11 mouse cellular contexts compared by ENCODE assay signal in genomic region chr4:133873926-133874864, GRCm38 (mm10). TPM values are rescaled to one million over a fixed set of nuclear protein-coding genes. Genes with fewer than 3 reads are reported as not detected.
DNase-seq lines count a peak whose midpoint lies in the region; ATAC-seq and TF ChIP-seq lines count a peak whose summit lies in the region.
"Had no signal": no experiment of that assay in that cellular context is flagged by ENCODE, and none has a peak within 500 bp of the region (broad histone marks: within the 10 kb centered on the region; RNA-seq: fewer than 3 reads in every experiment).

No protein-coding gene starts in this region.

- TF ChIP-seq POLR2A in MEL (IDR thresholded peaks at IDR 0.05; ENCODE audit: control insufficient read depth in 1 of 2, insufficient read depth in 1 of 2, low read depth in 1 of 2, low read length in 2 of 2, poor library complexity in 1 of 2): peak in 1 of 2 experiments; percentile 68; a peak in 2 of 4 replicates
- TF ChIP-seq POLR2A in small intestine, adult 2 months (IDR thresholded peaks at IDR 0.05; ENCODE audit: low read depth, low read length): no peak

- TF ChIP-seq RAD21 in MEL (IDR thresholded peaks at IDR 0.05; ENCODE audit: low read depth, low read length): no peak

- peak overlapping the region; percentile 2; the same call in 1 of the 2 replicates for H3K4me3 ChIP-seq in intestine, embryonic 16.5 days (ENCODE audit: low read length)
- no peak overlapping the region for H3K4me3 ChIP-seq in intestine, postnatal 0 days (ENCODE audit: low read depth, low read length)
- H3K4me3 ChIP-seq in MEL (ENCODE audit: control insufficient read depth in 1 of 2, insufficient read depth in 1 of 2, low read depth in 2 of 2, low read length in 2 of 2): peak overlapping the region; percentile 54 to 60
- H3K4me3 ChIP-seq in small intestine, adult 2 months (ENCODE audit: low read depth, low read length): peak overlapping the region; percentile 52
- H3K4me3 ChIP-seq: midbrain, embryonic 13.5 days had no signal

- DNase-seq in MEL (ENCODE audit: low read depth, low spot score): peak; percentile 86
- no peak for DNase-seq in frontal cortex, postnatal 36 days (ENCODE audit: low spot score in 2 of 2)
- DNase-seq in right cerebral cortex, postnatal 25 days: no peak
- DNase-seq: gastrocnemius, postnatal 14 days; kidney, adult 8-10 months; thymus, postnatal 36 days had no signal

- H3K4me2 ChIP-seq in intestine, embryonic 16.5 days (ENCODE audit: low read depth, low read length): no peak overlapping the region
- no peak overlapping the region for H3K4me2 ChIP-seq in intestine, postnatal 0 days (replicated peaks; ENCODE audit: low read depth)
- H3K4me2 ChIP-seq: midbrain, embryonic 13.5 days had no signal

- 0 out of 2 replicates have a peak overlapping the region, but pooled peaks have one; percentile 9 for H3K9ac ChIP-seq in intestine, embryonic 16.5 days (ENCODE audit: low read depth, low read length)
- no peak overlapping the region for H3K9ac ChIP-seq in intestine, postnatal 0 days (ENCODE audit: low read depth, low read length)
- peak overlapping the region; percentile 76 for H3K9ac ChIP-seq in MEL (ENCODE audit: control insufficient read depth, low read depth, low read length, poor library complexity, severe bottlenecking)
- H3K9ac ChIP-seq: midbrain, embryonic 13.5 days had no signal

- peak overlapping the region; percentile 38 for H3K27ac ChIP-seq in intestine, embryonic 16.5 days (ENCODE audit: low read length)
- no peak overlapping the region for H3K27ac ChIP-seq in intestine, postnatal 0 days (ENCODE audit: low read depth, low read length)
- H3K27ac ChIP-seq in MEL (ENCODE audit: control insufficient read depth, low read depth, low read length): peak overlapping the region; percentile 88
- peak overlapping the region; percentile 68 for H3K27ac ChIP-seq in small intestine, adult 2 months (ENCODE audit: insufficient read depth, low read depth, low read length)
- H3K27ac ChIP-seq: midbrain, embryonic 13.5 days had no signal

- no peaks in the 10 kb centered on the region for H3K27me3 ChIP-seq in intestine, embryonic 16.5 days (replicated peaks; ENCODE audit: control insufficient read depth, insufficient read depth, low read length)
- H3K27me3 ChIP-seq in intestine, postnatal 0 days (replicated peaks; ENCODE audit: control insufficient read depth, insufficient read depth, low read length): no peaks in the 10 kb centered on the region
- H3K27me3 ChIP-seq in MEL (ENCODE audit: control insufficient read depth in 1 of 2, insufficient read depth in 2 of 2, low read length in 2 of 2): no peaks in the 10 kb centered on the region
- no peaks in the 10 kb centered on the region for H3K27me3 ChIP-seq in small intestine, adult 2 months (ENCODE audit: control insufficient read depth, insufficient read depth, low read length)
- H3K27me3 ChIP-seq: midbrain, embryonic 13.5 days had no signal

- H3K79me2 ChIP-seq in MEL (ENCODE audit: control insufficient read depth, insufficient read depth, low read length, poor library complexity): peaks cover 2% of the 10 kb centered on the region

- ATAC-seq in intestine, embryonic 16.5 days: no peak
- no peak for ATAC-seq in intestine, postnatal 0 days
- peak; percentile 60 for ATAC-seq in granulocyte monocyte progenitor cell, adult 5-6 weeks (replicated peaks; ENCODE audit: poor library complexity, severe bottlenecking)
- ATAC-seq: midbrain, embryonic 13.5 days had no signal

- peaks cover 18% of the 10 kb centered on the region; the same call in 1 of the 2 replicates for H3K4me1 ChIP-seq in intestine, embryonic 16.5 days (ENCODE audit: control insufficient read depth, insufficient read depth, low read length)
- peaks cover 2% of the 10 kb centered on the region; the same call in 1 of the 2 replicates for H3K4me1 ChIP-seq in intestine, postnatal 0 days (replicated peaks; ENCODE audit: control insufficient read depth, insufficient read depth, low read length)
- peaks cover 9 to 35% of the 10 kb centered on the region in 2 experiments for H3K4me1 ChIP-seq in MEL (ENCODE audit: control insufficient read depth in 1 of 2, insufficient read depth in 2 of 2, low read length in 2 of 2)
- peaks cover 11% of the 10 kb centered on the region for H3K4me1 ChIP-seq in small intestine, adult 2 months (ENCODE audit: control insufficient read depth, insufficient read depth, insufficient read length, low read length)
- H3K4me1 ChIP-seq: midbrain, embryonic 13.5 days had no signal

- peaks cover 3% of the 10 kb centered on the region; the same call in 1 of the 2 replicates for H3K36me3 ChIP-seq in intestine, embryonic 16.5 days (ENCODE audit: control insufficient read depth, insufficient read depth, low read length)
- peaks cover 53% of the 10 kb centered on the region for H3K36me3 ChIP-seq in intestine, postnatal 0 days (ENCODE audit: control insufficient read depth, insufficient read depth)
- peaks cover 0 to 19% of the 10 kb centered on the region in 2 experiments; a peak in 2 of 4 replicates for H3K36me3 ChIP-seq in MEL (ENCODE audit: control insufficient read depth in 1 of 2, insufficient read depth in 2 of 2, low read length in 2 of 2)
- H3K36me3 ChIP-seq in small intestine, adult 2 months (ENCODE audit: control insufficient read depth, insufficient read depth, low read length): peaks cover 65% of the 10 kb centered on the region

- 75% methylated on average over 17 of the region's 17 CpGs for WGBS in intestine, embryonic 16.5 days
- WGBS in intestine, postnatal 0 days: 79% methylated on average over 17 of the region's 17 CpGs
- 68% methylated on average over 17 of the region's 17 CpGs for WGBS in small intestine, adult 2 months

- H3K9me3 ChIP-seq in intestine, embryonic 16.5 days (ENCODE audit: control insufficient read depth, low read length): no peaks in the 10 kb centered on the region
- H3K9me3 ChIP-seq in intestine, postnatal 0 days (ENCODE audit: control insufficient read depth): no peaks in the 10 kb centered on the region
- no peaks in the 10 kb centered on the region for H3K9me3 ChIP-seq in MEL (replicated peaks; ENCODE audit: insufficient read depth, low read length)
- H3K9me3 ChIP-seq: midbrain, embryonic 13.5 days had no signal

- TF ChIP-seq EP300 in MEL (IDR thresholded peaks at IDR 0.05; ENCODE audit: low read depth in 1 of 2, low read length in 2 of 2): peak in 1 of 2 experiments; percentile 53; a peak in 3 of 4 replicates

- TF ChIP-seq CTCF in intestine, postnatal 0 days (IDR thresholded peaks at IDR 0.05; ENCODE audit: low read depth): no peak
- TF ChIP-seq CTCF in MEL (IDR thresholded peaks at IDR 0.05 in 2 of 3, conservative IDR thresholded peaks at IDR 0.05 in 1 of 3; ENCODE audit: control insufficient read depth in 1 of 3, insufficient read depth in 1 of 3, low read depth in 2 of 3, low read length in 3 of 3, poor library complexity in 1 of 3, severe bottlenecking in 1 of 3): no peak
- no peak for TF ChIP-seq CTCF in small intestine, adult 2 months (IDR thresholded peaks at IDR 0.05; ENCODE audit: extremely low read depth, insufficient read length, insufficient replicate concordance, low read depth, low read length)

TF ChIP-seq in MEL, 35 proteins besides CTCF, POLR2A, EP300 and RAD21 (continues in another document):
- TF ChIP-seq POLR2AphosphoS5 (IDR thresholded peaks at IDR 0.05; ENCODE audit: borderline replicate concordance, low read depth, low read length) (no peak), GABPA (IDR thresholded peaks at IDR 0.05; ENCODE audit: low read depth, low read length) (no peak), CHD1 (IDR thresholded peaks at IDR 0.05; ENCODE audit: low read depth, low read length) (no peak), POLR2AphosphoS2 (IDR thresholded peaks at IDR 0.05; ENCODE audit: low read length) (no peak), GATA1 (IDR thresholded peaks at IDR 0.05; ENCODE audit: low read depth, low read length) (no peak), ZKSCAN1 (IDR thresholded peaks at IDR 0.05; ENCODE audit: low read depth, low read length) (no peak), ZNF384 (IDR thresholded peaks at IDR 0.05; ENCODE audit: low read depth, low read length) (no peak; the same call in 1 of the 2 replicates), MYB (IDR thresholded peaks at IDR 0.05; ENCODE audit: low read depth, low read length) (no peak), SMC3 (IDR thresholded peaks at IDR 0.05; ENCODE audit: low read depth, low read length) (no peak), USF2 (IDR thresholded peaks at IDR 0.05; ENCODE audit: borderline replicate concordance in 1 of 2, insufficient read depth in 1 of 2, low read depth in 1 of 2, low read length in 2 of 2) (no peak), MYC (IDR thresholded peaks at IDR 0.05; ENCODE audit: low read depth, low read length) (no peak), TCF12 (IDR thresholded peaks at IDR 0.05; ENCODE audit: low read depth, low read length) (0 out of 2 replicates have a peak, but pooled peaks have one; percentile 15), TBP (IDR thresholded peaks at IDR 0.05; ENCODE audit: low read depth, low read length) (peak; percentile 67; the same call in 1 of the 2 replicates), ELF1 (IDR thresholded peaks at IDR 0.05; ENCODE audit: low read depth, low read length) (0 out of 2 replicates have a peak, but pooled peaks have one; percentile 20), JUND (IDR thresholded peaks at IDR 0.05; ENCODE audit: low read depth, low read length) (no peak), MEF2A (IDR thresholded peaks at IDR 0.05; ENCODE audit: extremely low read depth, insufficient replicate concordance, low read depth, low read length, poor library complexity, severe bottlenecking) (no peak), E2F4 (IDR thresholded peaks at IDR 0.05; ENCODE audit: borderline replicate concordance, low read depth, low read length) (no peak), TAL1 (IDR thresholded peaks at IDR 0.05; ENCODE audit: low read length) (0 out of 2 replicates have a peak, but pooled peaks have one; percentile 6), USF1 (IDR thresholded peaks at IDR 0.05; ENCODE audit: low read depth, low read length) (no peak), NRF1 (IDR thresholded peaks at IDR 0.05; ENCODE audit: insufficient read depth, low read depth, low read length, poor library complexity, severe bottlenecking) (no peak), SIN3A (IDR thresholded peaks at IDR 0.05; ENCODE audit: low read length) (no peak), CHD2 (IDR thresholded peaks at IDR 0.05; ENCODE audit: low read length) (no peak)

RNA-seq across cellular contexts. Expression of gene Rps6ka1, which starts 13.4 kb away (rescaled TPM):
- polyA plus RNA-seq in intestine, embryonic 16.5 days (2015; fragmentation: Nextera tagmentation; extraction: Ambion mirVana): 148 and 156 TPM in 2 replicates
- polyA plus RNA-seq in intestine, postnatal 0 days (2015; fragmentation: Nextera tagmentation; extraction: Ambion mirVana): 86.2 and 88.8 TPM in 2 replicates
- total RNA-seq in MEL (2012; rRNA removed): 45.3 and 45.7 TPM in 2 replicates
- polyA plus RNA-seq in MEL (2012; ENCODE audit: insufficient read depth in 1 of 2, insufficient read length in 2 of 2, low read depth in 1 of 2, low replicate concordance in 2 of 2, missing spikeins in 1 of 2): 10 to 100 TPM in 1 of 2 experiments, not detected in 1; 68.9 TPM
- 172 and 174 TPM in 2 replicates for total RNA-seq in granulocyte monocyte progenitor cell, adult 5-6 weeks (2014; fragmentation: Nextera tagmentation)
- 148 and 151 TPM in 2 replicates for total RNA-seq in granulocyte monocyte progenitor cell, adult 5-6 weeks (2017)
- polyA plus RNA-seq in small intestine, adult 2 months (2012; rRNA removed): 91.5 and 220 TPM in 2 replicates
